Mouse (Mus musculus): Measurements from ENCODE around the gene Rnf157.

Rnf157 gene

DNA sequence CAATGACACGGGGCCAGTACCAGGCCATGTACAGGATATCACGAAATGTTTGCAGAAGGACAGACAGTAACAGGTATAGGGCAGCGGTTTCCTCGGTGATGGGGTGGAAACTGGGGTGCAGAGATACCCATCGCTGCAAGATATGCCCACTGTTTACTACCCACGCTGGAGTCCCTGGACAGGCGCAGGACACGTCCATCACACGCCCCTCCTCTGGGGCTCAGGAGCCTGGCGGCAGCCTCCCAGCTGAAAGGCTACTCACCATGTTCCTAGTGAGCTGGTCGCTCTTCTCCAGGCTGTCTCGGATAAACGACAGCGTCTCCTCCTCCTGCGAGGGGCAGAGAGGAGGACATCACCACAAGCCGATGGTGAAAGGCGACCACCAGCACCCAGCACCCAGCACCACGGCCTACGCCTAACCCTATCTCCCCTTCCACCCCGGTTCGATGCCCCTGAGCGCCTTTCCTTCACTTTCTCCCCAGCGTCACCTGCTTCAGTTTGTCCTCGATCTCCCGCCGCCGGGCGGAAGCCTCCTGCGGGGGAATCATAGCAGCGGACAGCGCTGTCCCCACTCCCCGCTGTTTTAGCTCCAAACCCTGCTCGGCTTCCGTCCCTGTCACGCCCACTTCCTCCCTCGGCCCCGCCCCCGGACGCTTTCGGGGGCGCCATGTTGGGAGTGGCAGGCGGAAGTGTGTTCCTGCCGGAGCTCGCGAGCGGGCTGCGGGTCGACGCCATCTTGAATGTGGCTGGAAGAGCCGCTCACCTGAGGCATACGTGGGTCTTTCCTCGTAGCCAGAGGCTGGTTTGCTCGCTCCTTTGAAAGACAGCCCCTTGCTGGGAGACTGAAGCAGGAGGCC, 106.5 kb downstream of the Rnf157 start:
- DNase-seq (ENCODE audit: extremely low spot score): peak; percentile 98

DNA sequence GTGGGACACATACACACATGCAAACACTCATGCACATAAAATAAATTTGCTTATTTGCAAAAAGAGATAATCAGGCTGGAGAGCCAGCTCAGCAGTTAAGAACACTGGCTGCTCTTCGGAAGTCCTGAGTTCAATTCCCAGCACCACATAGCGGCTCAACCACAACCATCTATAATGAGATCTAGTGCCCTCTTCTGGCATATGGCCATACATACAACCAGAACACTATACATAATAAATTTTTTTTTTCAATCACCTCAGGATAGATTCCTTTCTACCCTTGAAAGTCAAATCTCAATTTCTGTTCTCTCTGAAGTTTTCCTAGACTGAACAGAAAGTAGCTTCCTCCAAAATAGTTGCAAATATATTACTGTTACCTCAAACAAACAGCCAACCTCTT, 107.4 kb downstream of the Rnf157 start:
- no peak for DNase-seq (ENCODE audit: extremely low spot score)

DNA sequence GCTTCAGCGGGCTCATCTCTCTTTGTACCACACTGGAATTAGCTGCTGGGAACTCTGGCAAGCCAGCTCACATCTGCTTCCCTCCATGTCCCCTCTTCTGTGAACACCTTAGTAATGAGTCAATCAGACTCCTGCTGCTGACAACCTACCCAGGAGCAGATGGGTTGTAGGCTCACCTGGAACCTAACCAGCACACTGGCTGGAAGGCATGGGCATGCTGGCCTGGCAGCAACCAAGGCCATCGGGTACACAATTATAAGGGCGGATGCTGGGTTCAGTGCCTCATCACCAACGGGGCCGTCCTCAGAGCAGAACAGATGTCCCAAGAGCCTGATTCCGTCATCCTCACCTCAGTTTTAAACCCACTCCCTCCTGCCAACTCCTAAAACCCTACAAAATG, 114.2 kb downstream of the Rnf157 start:
- DNase-seq (ENCODE audit: extremely low spot score): no peak

DNA sequence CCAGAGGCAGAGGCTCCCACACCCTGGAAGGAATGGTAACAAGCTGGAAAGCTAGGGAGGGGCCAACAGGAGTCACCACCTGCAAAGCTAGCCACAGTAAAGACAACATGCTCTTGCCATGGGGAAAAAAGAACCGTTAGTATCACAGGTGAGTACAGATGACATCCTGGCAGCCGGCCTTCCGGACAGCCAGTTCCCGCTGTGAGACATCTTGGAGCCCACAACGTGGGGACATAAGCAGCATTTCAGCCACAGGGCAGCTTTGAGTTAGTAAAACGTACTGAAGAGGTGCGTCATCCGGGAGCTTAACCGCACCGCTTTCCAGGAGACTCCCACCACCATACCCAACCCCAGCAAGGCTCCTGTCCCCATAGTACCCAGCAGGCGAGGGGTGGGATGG, 114.6 kb downstream of the Rnf157 start:
- DNase-seq (ENCODE audit: extremely low spot score): no peak

DNA sequence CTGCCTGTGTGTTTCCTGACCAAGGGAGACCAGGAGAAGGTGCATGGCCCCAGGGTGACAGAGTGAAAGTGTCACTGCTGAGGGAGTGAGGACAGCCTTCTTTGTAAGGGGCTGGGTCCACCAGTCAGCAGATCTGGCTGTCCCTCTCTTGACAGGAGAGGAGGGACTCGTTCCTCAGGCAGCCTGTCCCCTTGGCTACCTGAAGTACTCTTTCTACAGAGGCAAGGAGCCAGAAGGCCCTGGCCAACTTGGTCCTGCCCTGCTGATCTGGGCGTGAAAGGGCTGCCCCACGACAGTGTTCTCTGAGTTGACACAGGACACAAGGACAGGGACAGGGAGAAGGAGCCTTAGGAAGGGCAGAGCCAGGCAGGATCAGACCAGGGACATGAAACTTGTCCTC, 115.8 kb downstream of the Rnf157 start:
- DNase-seq (ENCODE audit: extremely low spot score): no peak

DNA sequence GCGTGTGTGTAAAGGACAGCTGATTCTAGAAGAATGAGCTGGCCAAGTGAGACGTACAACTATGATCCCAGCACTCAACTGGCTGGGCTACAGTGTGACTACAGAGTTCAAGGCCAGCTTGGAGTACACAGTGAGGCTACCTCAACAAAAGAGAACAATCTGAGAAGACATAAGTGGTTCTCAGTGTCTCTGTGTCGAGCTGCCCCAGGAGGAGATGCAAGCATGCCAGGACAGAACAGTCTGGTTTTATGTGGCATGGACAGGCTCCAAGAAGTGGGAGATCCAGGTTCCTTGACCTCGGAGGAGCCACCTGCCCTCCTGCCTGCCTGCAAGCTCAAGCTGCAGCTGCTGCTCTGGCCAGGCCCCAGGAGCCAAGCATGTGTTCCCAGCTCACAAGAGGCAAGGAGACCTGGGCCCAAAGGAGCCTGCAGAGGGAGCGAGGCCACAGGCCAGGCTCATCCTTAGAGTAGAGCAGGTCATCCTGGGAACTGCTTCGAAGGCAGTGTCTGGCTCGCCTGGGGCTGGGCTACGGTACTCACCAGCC, 116.6 kb downstream of the Rnf157 start:
- no peak for DNase-seq (ENCODE audit: extremely low spot score)

DNA sequence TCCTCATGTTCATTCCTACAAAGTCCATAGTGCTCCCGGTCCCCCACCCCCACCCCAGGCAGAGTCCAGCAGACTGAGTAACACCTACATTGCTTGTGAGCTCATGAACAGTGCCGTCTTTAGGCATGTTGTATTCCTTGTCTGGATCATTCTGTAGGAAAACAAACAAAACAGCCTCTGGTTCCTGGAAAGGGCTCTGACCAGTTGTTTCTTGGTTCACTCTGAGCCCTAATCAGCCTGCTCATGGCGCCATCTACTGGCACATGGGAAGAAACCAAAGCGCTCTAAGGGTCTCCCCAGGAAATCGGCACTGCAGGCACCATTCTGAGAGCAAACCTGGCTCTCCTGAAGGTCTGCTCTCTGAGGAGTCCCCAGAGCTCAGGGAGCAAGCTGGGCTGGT, 118.5 kb downstream of the Rnf157 start:
- peak; percentile 60 for DNase-seq (ENCODE audit: extremely low spot score)

DNA sequence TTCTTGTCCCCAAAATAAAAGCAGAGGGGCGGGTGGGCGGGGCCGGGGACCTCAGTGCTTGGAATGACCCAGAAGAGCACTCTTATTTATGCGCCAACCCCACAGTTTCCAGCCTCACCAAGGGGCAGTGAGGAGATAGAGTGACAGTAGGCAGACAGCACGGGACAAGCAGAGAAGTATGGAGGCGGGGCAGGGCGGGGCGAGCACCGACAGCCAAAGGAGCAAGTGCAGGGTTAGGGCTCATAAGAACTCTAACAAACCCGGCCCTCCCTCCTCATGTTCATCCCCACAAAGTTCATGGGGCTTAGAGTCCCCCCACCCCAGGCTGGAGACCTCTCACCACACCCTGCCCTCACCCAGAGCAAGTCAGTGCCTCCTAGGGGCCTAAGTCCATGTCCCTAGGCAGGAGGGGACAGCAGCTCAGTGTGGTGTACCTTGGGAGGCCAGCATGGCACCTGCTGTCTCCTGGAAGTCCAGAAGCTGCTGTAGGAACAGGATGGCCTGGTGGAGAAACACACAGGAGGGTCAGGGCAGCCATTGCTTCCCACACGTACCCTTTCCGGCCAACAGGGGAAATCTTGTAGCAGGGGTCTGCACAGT, 119.2 kb downstream of the Rnf157 start:
- no peak for DNase-seq (ENCODE audit: extremely low spot score)

DNA sequence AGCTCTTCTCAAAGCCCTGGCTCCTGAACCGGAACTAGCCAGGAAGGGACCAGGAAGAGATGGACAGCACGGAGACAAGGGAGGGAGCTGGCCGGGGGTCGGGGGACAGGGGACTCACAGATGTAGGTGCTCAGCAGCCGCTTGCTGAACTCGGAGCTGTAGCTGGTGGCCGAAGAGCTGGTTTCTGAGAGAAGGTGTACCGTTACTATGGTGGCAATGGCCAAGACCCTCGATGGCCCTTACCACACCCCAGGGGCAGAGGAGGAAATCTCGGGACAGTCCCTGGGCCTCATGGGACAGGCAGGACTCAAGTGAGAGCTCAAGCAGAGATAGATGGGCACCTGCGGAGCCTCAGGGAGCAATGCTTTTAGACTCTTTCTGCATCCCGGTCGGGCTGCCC, 120.4 kb downstream of the Rnf157 start:
- DNase-seq (ENCODE audit: extremely low spot score): no peak

DNA sequence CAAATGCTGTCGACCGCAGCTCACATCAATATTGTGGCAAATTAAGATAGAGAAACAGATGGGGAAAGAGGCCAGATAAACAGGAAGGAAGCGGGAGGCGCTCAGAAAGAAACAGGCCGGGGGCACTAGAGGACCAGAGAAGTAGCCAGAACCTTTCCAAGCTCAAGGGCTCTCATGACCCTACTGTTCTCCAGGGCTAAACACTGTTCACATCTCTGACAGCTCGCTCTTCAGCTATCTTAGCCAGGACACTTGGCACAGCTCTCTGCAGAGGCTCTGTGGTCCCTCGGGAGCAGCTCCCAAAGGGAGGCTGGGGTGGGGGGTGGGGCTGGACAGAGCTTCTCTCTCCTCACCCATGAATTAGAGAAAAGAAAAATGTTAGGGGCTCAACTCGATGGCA, 122.3 kb downstream of the Rnf157 start:
- no peak for DNase-seq (ENCODE audit: extremely low spot score)

DNA sequence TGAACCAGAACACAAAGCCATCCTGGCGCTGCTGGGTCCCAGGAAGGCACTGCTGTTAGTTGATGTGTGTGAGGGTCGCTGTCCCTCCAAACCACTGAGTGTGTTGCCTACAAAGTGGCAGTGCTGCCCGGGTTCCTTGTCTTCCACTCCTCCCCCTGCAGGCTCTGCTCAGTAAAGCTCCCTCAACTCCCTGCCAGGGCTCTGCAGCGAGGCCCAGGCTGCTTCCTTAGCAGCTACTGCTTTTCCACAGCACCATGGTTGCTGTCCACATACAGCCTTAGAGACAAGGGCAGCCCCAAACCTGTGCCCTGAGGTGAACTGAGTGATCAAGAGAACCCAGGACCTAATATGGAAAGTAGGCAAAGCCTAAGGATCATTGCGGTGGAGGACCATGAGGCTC, 125.5 kb downstream of the Rnf157 start:
- DNase-seq (ENCODE audit: extremely low spot score): no peak

Data from embryo, embryonic 9.5 days (tissue).